Mouse (Mus musculus): ENCODE data around the gene Zfp365. TPM values are rescaled to one million over a fixed set of nuclear protein-coding genes. Genes with fewer than 3 reads are reported as not detected.

Gene Zfp365
- polyA plus RNA-seq, 1 experiment from 2014 or later: 3.9 TPM

DNA sequence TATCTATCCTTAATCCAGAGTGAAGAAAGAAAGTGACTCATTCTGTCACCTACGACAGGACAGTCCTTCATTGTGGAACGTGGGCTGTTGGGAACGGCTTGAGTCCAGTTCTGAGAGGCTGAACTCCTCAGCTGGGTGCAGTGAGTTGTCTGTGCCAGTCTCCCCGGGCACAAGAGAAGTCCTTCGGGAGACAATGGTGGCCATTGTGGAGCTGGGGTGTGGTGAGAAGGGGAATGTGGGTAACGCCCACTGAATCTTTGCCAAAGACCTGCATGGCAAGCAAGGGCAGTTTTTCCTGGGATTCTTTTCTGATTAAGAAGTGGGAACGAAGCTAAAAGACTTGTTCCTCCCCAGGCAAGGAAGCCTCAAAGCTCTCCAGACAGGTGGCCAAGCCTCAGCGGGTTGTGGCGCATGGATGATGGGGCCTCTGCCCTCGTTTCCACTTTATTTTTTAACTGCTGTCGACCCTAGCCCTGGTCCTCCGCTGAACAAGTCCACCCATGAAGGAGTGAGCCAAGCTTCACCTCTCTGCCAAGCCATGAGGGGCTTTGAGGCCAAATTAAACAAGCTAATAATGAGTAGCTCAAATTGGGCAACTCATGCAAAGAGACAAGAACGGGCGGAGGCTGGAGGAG, 66.3 kb downstream of the Zfp365 start:
- no peaks in the 10 kb centered on the region for H3K4me1 ChIP-seq (replicated peaks)
- H3K9me3 ChIP-seq: no peaks in the 10 kb centered on the region
- no peak overlapping the region for H3K9ac ChIP-seq (replicated peaks)
- no peak overlapping the region for H3K4me3 ChIP-seq (replicated peaks)
- H3K36me3 ChIP-seq: no peaks in the 10 kb centered on the region
- 83% methylated on average over 14 of the region's 14 CpGs for WGBS
- no peak overlapping the region for H3K4me2 ChIP-seq
- no peak for ATAC-seq (ENCODE audit: insufficient number of reproducible peaks, insufficient read depth, low FRiP score, low TSS enrichment, low read depth)
- H3K27me3 ChIP-seq: no peaks in the 10 kb centered on the region
- H3K27ac ChIP-seq: no peak overlapping the region

DNA sequence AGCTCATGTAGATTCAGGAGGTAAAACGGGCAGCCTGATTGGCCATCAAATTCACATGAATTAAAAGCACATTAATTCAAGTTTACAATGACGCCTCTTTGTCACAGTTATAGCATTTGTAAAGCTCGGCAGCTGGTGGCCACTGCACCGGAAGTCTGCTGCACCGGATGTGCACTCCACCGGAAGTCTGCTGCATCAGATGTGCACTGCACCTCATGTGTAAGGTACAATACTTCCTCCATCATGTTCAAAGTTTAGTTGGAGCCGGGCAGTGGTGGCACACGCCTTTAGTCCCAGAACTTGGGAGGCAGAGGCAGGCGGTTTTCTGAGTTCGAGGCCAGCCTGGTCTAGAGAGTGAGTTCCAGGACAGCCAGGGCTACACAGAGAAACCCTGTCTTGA, 70.9 kb downstream of the Zfp365 start:
- Histone ChIP-seq H3K4me3 (replicated peaks) (no peak overlapping the region), H3K4me2 (no peak overlapping the region), H3K9me3 (no peaks in the 10 kb centered on the region), H3K9ac (replicated peaks) (no peak overlapping the region), H3K27me3 (no peaks in the 10 kb centered on the region), H3K27ac (no peak overlapping the region), H3K36me3 (no peaks in the 10 kb centered on the region), H3K4me1 (replicated peaks) (no peaks in the 10 kb centered on the region)
- ATAC-seq (ENCODE audit: insufficient number of reproducible peaks, insufficient read depth, low FRiP score, low TSS enrichment, low read depth): no peak
- WGBS: 85% methylated on average over 10 of the region's 10 CpGs

DNA sequence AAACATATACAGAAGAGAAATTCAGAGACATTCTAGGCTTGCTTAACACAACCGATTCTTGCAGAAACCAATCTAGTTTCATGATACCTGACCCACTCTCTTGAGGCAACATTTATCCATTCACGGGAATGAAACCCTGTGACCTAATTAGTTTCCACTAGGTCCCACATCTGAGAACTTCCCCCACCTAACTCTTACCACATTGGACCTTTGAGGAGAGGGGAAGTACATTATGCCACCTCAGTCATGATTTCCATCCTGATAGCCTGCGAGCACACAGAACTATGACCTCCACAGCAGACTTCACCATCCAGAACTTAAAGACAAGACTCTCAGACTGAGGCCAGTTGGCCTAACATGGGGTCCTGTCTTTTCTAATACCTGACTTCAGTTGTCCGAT, 71.7 kb downstream of the Zfp365 start:
- no peak overlapping the region for H3K9ac ChIP-seq (replicated peaks)
- no peak overlapping the region for H3K27ac ChIP-seq
- H3K4me2 ChIP-seq: no peak overlapping the region
- no peak overlapping the region for H3K4me3 ChIP-seq (replicated peaks)
- H3K4me1 ChIP-seq (replicated peaks): no peaks in the 10 kb centered on the region
- H3K27me3 ChIP-seq: no peaks in the 10 kb centered on the region
- ATAC-seq (ENCODE audit: insufficient number of reproducible peaks, insufficient read depth, low FRiP score, low TSS enrichment, low read depth): no peak
- WGBS: 84% methylated on average over 4 of the region's 4 CpGs
- H3K36me3 ChIP-seq: no peaks in the 10 kb centered on the region
- H3K9me3 ChIP-seq: no peaks in the 10 kb centered on the region

GRCm38 (mm10) chr10:67839156-67839555, 73.3 kb downstream of the Zfp365 start:
- H3K4me3 ChIP-seq (replicated peaks): no peak overlapping the region
- 83% methylated on average over 3 of the region's 3 CpGs for WGBS
- no peaks in the 10 kb centered on the region for H3K36me3 ChIP-seq
- no peak overlapping the region for H3K27ac ChIP-seq
- no peaks in the 10 kb centered on the region for H3K9me3 ChIP-seq
- ATAC-seq (ENCODE audit: insufficient number of reproducible peaks, insufficient read depth, low FRiP score, low TSS enrichment, low read depth): no peak
- no peaks in the 10 kb centered on the region for H3K27me3 ChIP-seq
- no peaks in the 10 kb centered on the region for H3K4me1 ChIP-seq (replicated peaks)
- H3K4me2 ChIP-seq: no peak overlapping the region
- no peak overlapping the region for H3K9ac ChIP-seq (replicated peaks)

DNA sequence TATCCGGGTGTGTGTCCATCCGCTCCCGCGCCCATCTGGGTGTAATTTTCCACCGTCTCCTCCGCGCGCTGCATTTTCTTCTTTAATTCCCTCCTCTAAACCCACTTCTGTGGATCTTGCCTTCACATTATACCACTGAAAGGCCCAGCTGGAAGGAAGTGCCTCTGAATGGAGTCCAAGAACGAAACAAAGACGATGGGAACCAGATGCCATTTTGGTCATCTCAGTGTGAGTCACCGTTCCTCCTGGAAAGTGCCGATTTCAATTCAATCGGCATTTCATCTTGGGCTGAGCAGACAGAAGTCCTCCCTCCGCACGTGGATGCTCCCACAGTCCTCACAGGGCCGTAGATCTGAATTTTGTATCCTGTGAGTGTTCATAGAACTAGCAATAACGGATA, 76.0 kb downstream of the Zfp365 start:
- H3K9me3 ChIP-seq: no peaks in the 10 kb centered on the region
- H3K9ac ChIP-seq (replicated peaks): no peak overlapping the region
- WGBS: 80% methylated on average over 17 of the region's 17 CpGs
- no peak overlapping the region for H3K27ac ChIP-seq
- 0 out of 2 replicates have a peak, but pooled peaks cover 2% of the 10 kb centered on the region for H3K27me3 ChIP-seq
- no peaks in the 10 kb centered on the region for H3K4me1 ChIP-seq (replicated peaks)
- H3K4me2 ChIP-seq: no peak overlapping the region
- no peaks in the 10 kb centered on the region for H3K36me3 ChIP-seq
- ATAC-seq (ENCODE audit: insufficient number of reproducible peaks, insufficient read depth, low FRiP score, low TSS enrichment, low read depth): no peak
- no peak overlapping the region for H3K4me3 ChIP-seq (replicated peaks)

Other genes starting within 250 kb of the Zfp365 start
- gene Rtkn2, start 66.9 kb upstream of the Zfp365 start, polyA plus RNA-seq (2016; fragmentation: Nextera tagmentation; extraction: Ambion mirVana): 13.2 and 14.6 TPM in 2 replicates

All from limb, embryonic 12.5 days (tissue).